Mouse (Mus musculus) 3134 (cell line): ENCODE results near the gene Lrp8.
A peak's percentile ranks its signal among the peaks of the same experiment; 100 is the strongest.

Experiments used
- DNase-seq: peaks from one replicate; pipeline ENCODE4 v3.0.0-alpha.2; 2011; ENCODE audit warnings: low spot score; ENCODE audit not compliant: insufficient read length; ENCODE audit errors: extremely low read depth

Lrp8 gene

GRCm38 (mm10) chr4:107910020-107910419 is 108.0 kb downstream of the Lrp8 start:
- DNase-seq = no peak

- DNase-seq = no peak
Observed at GRCm38 (mm10) chr4:107920336-107920735, 118.3 kb downstream of the Lrp8 start.

- no peak for DNase-seq
Observed at GRCm38 (mm10) chr4:107921152-107921695, 119.2 kb downstream of the Lrp8 start.

GRCm38 (mm10) chr4:107921952-107922351 is 119.9 kb downstream of the Lrp8 start:
- no peak for DNase-seq

- DNase-seq = peak; percentile 97
Observed at GRCm38 (mm10) chr4:107923145-107923802, 121.2 kb downstream of the Lrp8 start, which contains the start of gene Cpt2. Gene Cpt2 (minus strand): TSS chr4:107923610.

- no peak for DNase-seq
Observed at GRCm38 (mm10) chr4:107923803-107924194, 121.7 kb downstream of the Lrp8 start.
